Mouse (Mus musculus): ENCODE measurements around the gene H2-DMb1. TPM values are rescaled to one million over a fixed set of nuclear protein-coding genes. Genes with fewer than 3 reads are reported as not detected.

H2-DMb1 gene
- total RNA-seq, 2 experiments from 2014 or later = 1.1 to 1.7 TPM

- Histone ChIP-seq H3K4me3 (no peak overlapping the region), H3K27ac (no peak overlapping the region)
- no peak for DNase-seq (ENCODE audit: extremely low spot score in 1 of 2, low spot score in 2 of 2)
- no peak for TF ChIP-seq CTCF (IDR thresholded peaks at IDR 0.05)
- intact Hi-C loops (cut with DNase I) = no loop called here
Measured at GRCm38 (mm10) chr17:34207866-34208265, 55.0 kb downstream of the H2-DMb1 start.

GRCm38 (mm10) chr17:34208421-34208820 lies 55.5 kb downstream of the H2-DMb1 start:
- DNase-seq (ENCODE audit: extremely low spot score in 1 of 2, low spot score in 2 of 2) = no peak
- TF ChIP-seq CTCF (IDR thresholded peaks at IDR 0.05) = no peak
- intact Hi-C loops (cut with DNase I) = no loop called here
- no peak overlapping the region for H3K4me3 ChIP-seq
- H3K27ac ChIP-seq = no peak overlapping the region

- DNase-seq (ENCODE audit: extremely low spot score in 1 of 2, low spot score in 2 of 2) = no peak
- TF ChIP-seq CTCF (IDR thresholded peaks at IDR 0.05) = peak; percentile 29
- Histone ChIP-seq H3K4me3 (no peak overlapping the region), H3K27ac (no peak overlapping the region)
- intact Hi-C loops (cut with DNase I) = no loop called here
Measured at GRCm38 (mm10) chr17:34209680-34210079, 56.8 kb downstream of the H2-DMb1 start.

Other genes starting within 250 kb of the H2-DMb1 start
- gene Platr17, start 247.9 kb upstream of the H2-DMb1 start, total RNA-seq (2021) = not detected
- 10 to 100 TPM; 25.5 to 27.7 TPM for gene Daxx, start 243.7 kb upstream of the H2-DMb1 start, total RNA-seq (2021)
- gene Tapbp, start 237.2 kb upstream of the H2-DMb1 start, total RNA-seq (2021) = 10 to 100 TPM; 41.3 to 44.2 TPM
- 10 to 100 TPM; 35.8 to 36.0 TPM for gene Zbtb22, start 237.2 kb upstream of the H2-DMb1 start, total RNA-seq (2021)
- 10 to 100 TPM; 63.4 to 74.3 TPM for gene Rgl2, start 223.5 kb upstream of the H2-DMb1 start, total RNA-seq (2021)
- 10 to 100 TPM; 93.0 to 97.6 TPM for gene Pfdn6, start 212.7 kb upstream of the H2-DMb1 start, total RNA-seq (2021)
- 10 to 100 TPM; 14.7 to 18.4 TPM for gene Wdr46, start 212.4 kb upstream of the H2-DMb1 start, total RNA-seq (2021)
- gene B3galt4, start 201.6 kb upstream of the H2-DMb1 start, total RNA-seq (2021) = 1 to 10 TPM; 6.3 to 6.5 TPM
- 10 to 100 TPM; 74.6 to 82.7 TPM for gene Vps52, start 197.3 kb upstream of the H2-DMb1 start, total RNA-seq (2021)
- 100 to 1,000 TPM; 311 to 327 TPM for gene Rps18, start 197.1 kb upstream of the H2-DMb1 start, total RNA-seq (2021)
- 10 to 100 TPM; 19.7 to 23.5 TPM for gene H2-K1, start 152.7 kb upstream of the H2-DMb1 start, total RNA-seq (2021)
- gene Ring1, start 128.4 kb upstream of the H2-DMb1 start, total RNA-seq (2021) = 10 to 100 TPM; 34.8 to 44.9 TPM
- 10 to 100 TPM; 34.4 to 41.2 TPM for gene H2-Ke6, start 125.0 kb upstream of the H2-DMb1 start, total RNA-seq (2021)
- gene Slc39a7, start 121.4 kb upstream of the H2-DMb1 start, total RNA-seq (2021) = 100 to 1,000 TPM in 1 of 2 experiments, 10 to 100 TPM in 1; 98.6 to 104 TPM
- 10 to 100 TPM; 84.7 to 86.2 TPM for gene Rxrb, start 121.3 kb upstream of the H2-DMb1 start, total RNA-seq (2021)
- 10 to 100 TPM; 11.3 to 15.2 TPM for gene Col11a2, start 113.6 kb upstream of the H2-DMb1 start, total RNA-seq (2021)
- under 1 TPM in 1 of 2 experiments, not detected in 1; 0.47 TPM for gene H2-Oa, start 60.7 kb upstream of the H2-DMb1 start, total RNA-seq (2021)
- 10 to 100 TPM; 23.3 to 28.2 TPM for gene H2-DMa, start 33.5 kb upstream of the H2-DMb1 start, total RNA-seq (2021)
- 100 to 1,000 TPM; 177 to 179 TPM for gene Brd2, start 30.4 kb upstream of the H2-DMb1 start, total RNA-seq (2021)
- gene H2-DMb2, start 9.8 kb upstream of the H2-DMb1 start, total RNA-seq (2021) = under 1 TPM; 0.56 to 0.59 TPM
- 1 to 10 TPM; 2.1 to 3.4 TPM for gene Tap1, start 34.5 kb downstream of the H2-DMb1 start, total RNA-seq (2021)
- gene Psmb9, start 34.7 kb downstream of the H2-DMb1 start, total RNA-seq (2021) = 1 to 10 TPM; 1.1 to 2.0 TPM
- 1 to 10 TPM; 2.0 to 3.2 TPM for gene Psmb8, start 44.6 kb downstream of the H2-DMb1 start, total RNA-seq (2021)
- 1 to 10 TPM; 7.0 to 7.8 TPM for gene Tap2, start 50.5 kb downstream of the H2-DMb1 start, total RNA-seq (2021)
- gene H2-Ob, start 85.8 kb downstream of the H2-DMb1 start, total RNA-seq (2021) = under 1 TPM; 0.16 to 0.18 TPM
- gene H2-Ab1, start 104.6 kb downstream of the H2-DMb1 start, total RNA-seq (2021) = 1 to 10 TPM; 1.3 to 3.1 TPM
- gene H2-Aa, start 134.8 kb downstream of the H2-DMb1 start, total RNA-seq (2021) = 1 to 10 TPM; 1.0 to 3.1 TPM
- gene H2-Eb1, start 152.8 kb downstream of the H2-DMb1 start, total RNA-seq (2021) = 1 to 10 TPM; 1.1 to 2.1 TPM
- not detected for gene H2-Eb2, start 172.6 kb downstream of the H2-DMb1 start, total RNA-seq (2021)
- under 1 TPM; 0.65 to 0.68 TPM for gene Btnl2, start 201.8 kb downstream of the H2-DMb1 start, total RNA-seq (2021)
- not detected for gene Btnl1, start 224.1 kb downstream of the H2-DMb1 start, total RNA-seq (2021)
- gene BC051142, start 245.7 kb downstream of the H2-DMb1 start, total RNA-seq (2021) = 1 to 10 TPM; 2.5 to 4.4 TPM

Measured in left cerebral cortex, adult 2 months (tissue).